Mouse (Mus musculus) E14TG2a.4 (cell line): Measurements from ENCODE around the gene Dpy19l3.

ENCODE experiments used
- CTCF ChIP-seq: conservative IDR thresholded peaks from 2 replicates; pipeline ENCODE4 v1.5.1; 2014; ENCODE audit warnings: low read length
- NANOG ChIP-seq: IDR thresholded peaks from 2 replicates; pipeline ENCODE4 v1.6.1; 2014; ENCODE audit warnings: borderline replicate concordance, low read length, mixed read lengths
- POU5F1 ChIP-seq: IDR thresholded peaks from 2 replicates; pipeline ENCODE4 v1.6.1; 2014; ENCODE audit warnings: low read length, borderline replicate concordance

DNA sequence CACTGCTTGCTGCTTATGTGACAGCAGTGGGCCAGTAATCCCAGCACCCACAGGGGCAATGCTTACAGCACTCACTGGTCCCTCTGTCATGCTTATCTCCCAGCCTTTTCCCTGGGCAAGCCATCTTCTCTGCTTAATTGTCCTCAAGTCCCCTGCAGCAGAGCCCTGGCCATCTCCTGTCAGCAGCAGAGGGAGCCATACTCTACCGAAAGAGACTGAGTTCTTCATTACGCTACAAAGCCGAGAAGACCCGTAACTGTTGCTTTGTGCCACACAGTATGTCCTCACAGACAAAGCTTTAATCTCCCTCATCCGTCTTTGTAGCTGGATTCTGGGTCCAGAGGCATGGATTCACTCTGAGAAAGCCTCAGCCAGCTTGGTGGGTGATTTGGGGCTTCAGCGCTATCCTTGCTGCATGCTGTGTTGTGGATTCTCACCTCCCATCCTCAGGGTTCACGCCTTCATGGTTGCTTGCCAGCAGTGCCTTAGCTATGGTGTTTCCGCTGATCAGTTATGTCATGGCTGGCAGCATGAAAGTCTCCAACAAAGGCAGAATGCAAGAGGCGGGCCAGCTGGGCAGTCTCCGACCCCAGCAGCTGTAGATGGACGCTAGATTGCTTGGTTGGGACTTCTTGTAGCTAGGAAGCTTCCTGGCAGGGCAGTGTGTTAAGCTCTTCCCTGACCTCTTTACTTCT is 103.4 kb downstream of the Dpy19l3 start:
- TF ChIP-seq CTCF (no peak; the same call in 1 of the 2 replicates), NANOG (no peak), POU5F1 (no peak)
